Mouse (Mus musculus): ENCODE data around the gene Itpk1. TPM values are rescaled to one million over a fixed set of nuclear protein-coding genes. Genes with fewer than 3 reads are reported as not detected.

Gene Itpk1
- polyA plus RNA-seq, 1 experiment from 2014 or later, result 4.3 TPM

- Histone ChIP-seq H3K4me3 (no peak overlapping the region), H3K9ac (no peak overlapping the region), H3K4me2 (no peak overlapping the region), H3K4me1 (peaks cover 13% of the 10 kb centered on the region), H3K9me3 (replicated peaks) (no peaks in the 10 kb centered on the region), H3K27ac (no peak overlapping the region), H3K27me3 (replicated peaks) (no peaks in the 10 kb centered on the region), H3K36me3 (no peaks in the 10 kb centered on the region; the same call in 1 of the 2 replicates)
- WGBS (ENCODE audit: insufficient replicate concordance), result 79% methylated on average over 7 of the region's 7 CpGs
- no peak for ATAC-seq
Measured at GRCm38 (mm10) chr12:102626841-102627240, 77.9 kb downstream of the Itpk1 start.

- 67% methylated on average over 6 of the region's 6 CpGs for WGBS (ENCODE audit: insufficient replicate concordance)
- no peaks in the 10 kb centered on the region for H3K9me3 ChIP-seq (replicated peaks)
- H3K27me3 ChIP-seq (replicated peaks), result no peaks in the 10 kb centered on the region
- no peak overlapping the region for H3K27ac ChIP-seq
- no peak overlapping the region for H3K4me3 ChIP-seq
- no peaks in the 10 kb centered on the region; the same call in 1 of the 2 replicates for H3K36me3 ChIP-seq
- H3K4me2 ChIP-seq, result no peak overlapping the region
- peaks cover 12% of the 10 kb centered on the region; the same call in 1 of the 2 replicates for H3K4me1 ChIP-seq
- ATAC-seq, result no peak
- no peak overlapping the region for H3K9ac ChIP-seq
Measured at GRCm38 (mm10) chr12:102625717-102626116, 79.0 kb downstream of the Itpk1 start.

DNA sequence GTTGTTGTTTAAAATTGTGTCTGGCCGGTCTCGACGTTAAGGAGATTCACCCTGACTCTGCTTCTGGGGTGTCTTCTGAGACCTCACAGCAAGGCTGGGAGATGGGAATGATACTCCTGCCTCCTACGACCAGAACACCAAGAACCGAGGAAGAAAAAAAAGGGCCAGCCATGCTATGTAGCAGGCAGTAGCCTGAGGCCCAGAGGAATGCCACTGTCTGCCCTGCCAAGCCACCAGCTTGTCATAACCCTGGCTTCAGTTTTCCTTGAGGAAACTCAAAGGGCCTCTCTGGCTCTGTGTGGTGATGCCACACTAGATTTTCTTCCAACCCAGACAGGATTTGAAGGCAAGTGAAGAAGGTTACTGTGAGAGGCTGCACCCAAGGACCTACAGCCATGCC is 79.6 kb downstream of the Itpk1 start:
- no peaks in the 10 kb centered on the region for H3K9me3 ChIP-seq (replicated peaks)
- H3K4me3 ChIP-seq, result no peak overlapping the region
- no peaks in the 10 kb centered on the region for H3K27me3 ChIP-seq (replicated peaks)
- ATAC-seq, result no peak
- no peaks in the 10 kb centered on the region; the same call in 1 of the 2 replicates for H3K36me3 ChIP-seq
- no peak overlapping the region for H3K27ac ChIP-seq
- H3K4me2 ChIP-seq, result no peak overlapping the region
- 76% methylated on average over 5 of the region's 5 CpGs for WGBS (ENCODE audit: insufficient replicate concordance)
- H3K4me1 ChIP-seq, result peaks cover 17% of the 10 kb centered on the region
- no peak overlapping the region for H3K9ac ChIP-seq

DNA sequence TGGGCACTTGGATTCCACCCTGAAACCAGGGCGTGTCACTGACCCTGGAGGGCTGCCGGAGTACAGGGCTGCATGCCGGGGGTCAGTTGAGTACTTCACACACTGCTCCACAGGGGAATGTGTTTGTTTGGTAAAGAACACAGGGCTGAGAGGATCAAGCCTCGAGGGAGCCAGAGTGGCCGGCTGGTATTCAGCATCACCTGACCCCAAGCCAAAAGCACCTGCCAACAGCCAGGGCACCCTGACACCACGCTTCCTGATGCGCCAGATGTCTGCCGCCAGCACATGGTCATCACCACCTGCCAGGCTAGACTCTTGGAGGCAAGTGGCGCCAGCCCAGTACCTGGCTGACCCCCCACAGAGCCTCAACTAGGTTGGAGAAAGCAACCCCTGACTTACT is 80.9 kb downstream of the Itpk1 start:
- Histone ChIP-seq H3K4me1 (peaks cover 30% of the 10 kb centered on the region), H3K4me3 (no peak overlapping the region), H3K27me3 (replicated peaks) (no peaks in the 10 kb centered on the region), H3K27ac (no peak overlapping the region), H3K36me3 (no peaks in the 10 kb centered on the region; the same call in 1 of the 2 replicates), H3K9me3 (replicated peaks) (no peaks in the 10 kb centered on the region), H3K9ac (no peak overlapping the region), H3K4me2 (no peak overlapping the region)
- WGBS (ENCODE audit: insufficient replicate concordance), result 77% methylated on average over 9 of the region's 9 CpGs
- ATAC-seq, result no peak

DNA sequence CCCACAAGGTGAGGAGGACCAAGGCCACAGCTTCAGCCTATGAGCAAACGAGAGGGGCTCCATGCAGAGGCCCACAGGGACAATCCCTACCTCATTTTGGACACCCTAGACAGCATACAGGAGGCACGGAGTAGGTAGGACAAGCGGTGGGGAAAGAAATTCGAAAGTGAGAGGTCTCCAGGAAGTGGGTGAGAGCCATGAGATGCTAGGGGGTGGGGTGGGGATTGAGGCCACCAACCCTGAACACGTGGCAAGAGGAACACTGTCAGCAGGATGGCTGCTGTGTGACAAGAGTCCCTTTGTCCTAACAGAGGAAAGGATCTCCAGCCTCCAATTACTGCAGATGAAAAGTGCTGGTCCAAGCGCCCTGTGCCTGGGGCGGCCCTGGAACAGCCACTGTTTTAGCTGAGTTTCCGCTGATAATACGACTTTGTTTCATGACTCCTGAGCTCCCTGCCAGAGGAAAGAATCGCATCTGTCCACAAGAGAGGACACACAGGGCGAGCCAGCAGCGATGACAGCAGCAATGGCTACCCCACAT is 82.4 kb downstream of the Itpk1 start:
- no peak overlapping the region for H3K4me3 ChIP-seq

DNA sequence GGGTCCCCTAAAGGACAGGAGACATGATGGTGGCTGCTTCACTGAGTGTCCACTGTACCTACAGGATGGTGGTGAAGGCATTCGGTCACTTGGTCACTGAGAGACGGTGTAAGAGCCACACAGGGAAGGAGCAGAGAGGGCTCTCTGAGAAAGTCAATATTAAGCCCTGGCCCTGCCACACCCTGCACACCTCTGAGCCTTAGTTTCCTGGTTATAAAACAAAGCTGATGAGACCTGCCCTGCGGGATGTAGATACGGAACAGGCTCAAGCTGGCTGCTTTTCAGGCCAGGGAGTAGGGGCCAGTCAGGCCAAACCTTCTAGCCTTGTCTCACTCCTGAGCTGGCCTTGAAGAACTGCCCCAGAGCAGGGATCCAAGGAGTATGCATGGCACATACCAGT is 82.9 kb downstream of the Itpk1 start:
- WGBS (ENCODE audit: insufficient replicate concordance), result 86% methylated on average over 4 of the region's 4 CpGs
- H3K27ac ChIP-seq, result no peak overlapping the region
- H3K36me3 ChIP-seq, result no peaks in the 10 kb centered on the region; the same call in 1 of the 2 replicates
- H3K4me3 ChIP-seq, result no peak overlapping the region
- no peak for ATAC-seq
- no peaks in the 10 kb centered on the region for H3K27me3 ChIP-seq (replicated peaks)
- no peak overlapping the region for H3K9ac ChIP-seq
- H3K4me1 ChIP-seq, result peaks cover 30% of the 10 kb centered on the region
- H3K4me2 ChIP-seq, result no peak overlapping the region
- no peaks in the 10 kb centered on the region for H3K9me3 ChIP-seq (replicated peaks)

More for the DNA sequence above, 82.4 kb downstream of the Itpk1 start:
- Histone ChIP-seq H3K9ac (no peak overlapping the region), H3K36me3 (no peaks in the 10 kb centered on the region; the same call in 1 of the 2 replicates), H3K4me2 (no peak overlapping the region), H3K9me3 (replicated peaks) (no peaks in the 10 kb centered on the region), H3K27me3 (replicated peaks) (no peaks in the 10 kb centered on the region), H3K4me1 (peaks cover 26% of the 10 kb centered on the region), H3K27ac (no peak overlapping the region)
- WGBS (ENCODE audit: insufficient replicate concordance), result 73% methylated on average over 12 of the region's 12 CpGs
- ATAC-seq, result no peak

GRCm38 (mm10) chr12:102621205-102621604 is 83.5 kb downstream of the Itpk1 start:
- Histone ChIP-seq H3K4me2 (no peak overlapping the region), H3K36me3 (no peaks in the 10 kb centered on the region; the same call in 1 of the 2 replicates), H3K27ac (no peak overlapping the region), H3K9ac (no peak overlapping the region), H3K27me3 (replicated peaks) (no peaks in the 10 kb centered on the region), H3K4me1 (peaks cover 36% of the 10 kb centered on the region), H3K4me3 (no peak overlapping the region), H3K9me3 (replicated peaks) (no peaks in the 10 kb centered on the region)
- no peak for ATAC-seq
- WGBS (ENCODE audit: insufficient replicate concordance), result 57% methylated on average over 4 of the region's 4 CpGs

DNA sequence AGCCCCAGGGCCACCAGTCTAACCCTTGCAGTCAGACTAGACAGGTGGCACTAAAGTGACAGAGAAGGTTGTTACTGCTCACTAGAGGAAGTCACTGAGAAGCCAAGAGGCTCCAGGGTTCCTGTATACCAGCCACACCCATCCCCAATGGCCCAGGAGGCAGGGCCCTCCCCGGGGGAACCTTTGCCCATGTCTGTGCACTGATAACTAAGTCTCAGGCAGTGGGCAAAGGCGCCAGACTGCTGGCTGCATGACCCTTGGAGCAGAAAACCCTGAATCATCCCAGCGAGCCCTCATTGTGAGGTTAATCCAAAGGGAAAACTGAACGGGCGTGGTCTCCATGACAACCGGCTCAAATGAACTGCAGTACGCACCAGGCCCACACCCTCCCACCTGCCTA is 84.8 kb downstream of the Itpk1 start:
- WGBS (ENCODE audit: insufficient replicate concordance), result 51% methylated on average over 7 of the region's 7 CpGs
- peak; percentile 77 for ATAC-seq
- H3K27ac ChIP-seq, result no peak overlapping the region

GRCm38 (mm10) chr12:102618085-102618484 is 86.6 kb downstream of the Itpk1 start:
- H3K36me3 ChIP-seq, result no peaks in the 10 kb centered on the region; the same call in 1 of the 2 replicates
- H3K9ac ChIP-seq, result no peak overlapping the region
- WGBS (ENCODE audit: insufficient replicate concordance), result 72% methylated on average over 9 of the region's 9 CpGs
- H3K4me2 ChIP-seq, result no peak overlapping the region
- peaks cover 36% of the 10 kb centered on the region for H3K4me1 ChIP-seq
- no peak for ATAC-seq
- no peak overlapping the region for H3K27ac ChIP-seq
- no peak overlapping the region for H3K4me3 ChIP-seq
- H3K9me3 ChIP-seq (replicated peaks), result no peaks in the 10 kb centered on the region
- no peaks in the 10 kb centered on the region for H3K27me3 ChIP-seq (replicated peaks)

More for the DNA sequence above, 84.8 kb downstream of the Itpk1 start:
- H3K9me3 ChIP-seq (replicated peaks), result no peaks in the 10 kb centered on the region
- H3K36me3 ChIP-seq, result no peaks in the 10 kb centered on the region; the same call in 1 of the 2 replicates
- no peaks in the 10 kb centered on the region for H3K27me3 ChIP-seq (replicated peaks)
- H3K4me1 ChIP-seq, result peaks cover 36% of the 10 kb centered on the region
- H3K9ac ChIP-seq, result no peak overlapping the region
- H3K4me3 ChIP-seq, result no peak overlapping the region
- no peak overlapping the region for H3K4me2 ChIP-seq

GRCm38 (mm10) chr12:102616843-102617519 is 87.7 kb downstream of the Itpk1 start:
- peaks cover 39% of the 10 kb centered on the region for H3K4me1 ChIP-seq
- ATAC-seq, result no peak
- 57% methylated on average over 7 of the region's 7 CpGs for WGBS (ENCODE audit: insufficient replicate concordance)

GRCm38 (mm10) chr12:102616201-102616600 is 88.5 kb downstream of the Itpk1 start:
- 61% methylated on average over 4 of the region's 4 CpGs for WGBS (ENCODE audit: insufficient replicate concordance)
- H3K36me3 ChIP-seq, result no peaks in the 10 kb centered on the region

More at GRCm38 (mm10) chr12:102616843-102617519, 87.7 kb downstream of the Itpk1 start:
- Histone ChIP-seq H3K4me2 (no peak overlapping the region), H3K9me3 (replicated peaks) (no peaks in the 10 kb centered on the region), H3K4me3 (no peak overlapping the region), H3K27ac (no peak overlapping the region), H3K9ac (no peak overlapping the region), H3K36me3 (no peaks in the 10 kb centered on the region; the same call in 1 of the 2 replicates), H3K27me3 (replicated peaks) (no peaks in the 10 kb centered on the region)

GRCm38 (mm10) chr12:102613411-102613810 is 91.3 kb downstream of the Itpk1 start:
- ATAC-seq, result no peak
- Histone ChIP-seq H3K4me1 (peaks cover 17% of the 10 kb centered on the region; the same call in 1 of the 2 replicates), H3K4me2 (no peak overlapping the region), H3K9me3 (replicated peaks) (no peaks in the 10 kb centered on the region), H3K4me3 (no peak overlapping the region), H3K27ac (no peak overlapping the region), H3K36me3 (no peaks in the 10 kb centered on the region), H3K27me3 (replicated peaks) (no peaks in the 10 kb centered on the region), H3K9ac (no peak overlapping the region)
- WGBS (ENCODE audit: insufficient replicate concordance), result 69% methylated on average over 4 of the region's 4 CpGs

More at GRCm38 (mm10) chr12:102616201-102616600, 88.5 kb downstream of the Itpk1 start:
- no peak for ATAC-seq
- H3K4me3 ChIP-seq, result no peak overlapping the region
- no peaks in the 10 kb centered on the region for H3K27me3 ChIP-seq (replicated peaks)
- no peak overlapping the region for H3K27ac ChIP-seq
- H3K4me2 ChIP-seq, result no peak overlapping the region
- H3K4me1 ChIP-seq, result peaks cover 39% of the 10 kb centered on the region
- no peaks in the 10 kb centered on the region for H3K9me3 ChIP-seq (replicated peaks)
- H3K9ac ChIP-seq, result no peak overlapping the region
